Mouse (Mus musculus): Measurements from ENCODE around the gene Ceacam16. TPM values are rescaled to one million over a fixed set of nuclear protein-coding genes. Genes with fewer than 3 reads are reported as not detected.
A peak's percentile ranks its signal among the peaks of the same experiment; 100 is the strongest.

The Ceacam16 gene
- polyA plus RNA-seq, 1 experiment from 2014 or later = not detected

DNA sequence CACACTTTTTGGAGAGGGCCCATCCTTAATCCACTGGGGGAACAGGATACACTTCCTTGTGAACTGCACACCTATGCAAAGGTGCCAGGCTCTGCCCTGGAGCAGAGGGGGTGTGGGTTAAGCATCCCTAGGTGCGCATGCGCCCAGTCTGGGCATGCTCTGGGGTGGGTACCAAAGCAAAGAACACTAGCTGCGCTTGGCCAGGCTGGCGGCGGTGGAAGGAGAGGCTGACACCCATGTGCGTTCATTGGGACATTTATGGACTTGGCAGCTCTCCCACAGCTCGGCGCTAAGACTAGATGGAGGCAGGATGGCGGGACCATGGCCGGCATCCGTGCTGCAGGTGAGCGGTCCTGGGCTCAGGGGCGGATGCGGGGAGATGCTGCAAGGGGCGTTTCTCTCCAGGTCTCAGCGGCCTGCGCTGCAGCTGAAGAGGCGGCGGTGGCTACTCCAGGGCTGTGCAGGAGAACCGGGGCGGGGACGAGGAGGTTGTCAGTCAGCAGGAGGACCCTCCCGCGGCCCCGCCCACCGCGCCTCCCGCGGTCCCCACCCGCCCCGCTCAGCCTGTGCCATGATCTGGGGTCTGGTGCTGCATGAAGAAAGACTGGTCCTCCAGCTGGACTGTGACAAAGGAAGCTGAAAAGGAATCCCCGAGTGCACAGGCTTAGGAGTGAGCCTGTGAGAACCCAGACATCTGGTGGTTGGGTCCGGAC is 9.1 kb downstream of the Ceacam16 start, which contains the start of gene Gm19345:
Gm19345 (plus strand) TSS at position 146 of the 713 bp plus-strand sequence.
- Histone ChIP-seq H3K4me3 (ENCODE audit: low read depth, low read length) (peak within 1 kb of the TSS; percentile 28), H3K27ac (replicated peaks; ENCODE audit: low read depth, low read length) (no peak within 1 kb of the TSS), H3K4me1 (ENCODE audit: control insufficient read depth, insufficient read depth, low read length) (no peaks in the 10 kb centered on the region), H3K9ac (ENCODE audit: low read depth, low read length) (peak within 1 kb of the TSS; percentile 25; the same call in 1 of the 2 replicates), H3K27me3 (replicated peaks; ENCODE audit: control insufficient read depth, insufficient read depth, low read length) (peaks cover 11% of the 10 kb centered on the region), H3K4me2 (ENCODE audit: low read depth, low read length) (peak within 1 kb of the TSS; percentile 55), H3K36me3 (ENCODE audit: control insufficient read depth, insufficient read depth, low read length) (no peaks in the 10 kb centered on the region), H3K9me3 (ENCODE audit: control insufficient read depth, low read length) (no peaks in the 10 kb centered on the region)
- WGBS = 6% methylated on average over 32 of the region's 33 CpGs
- DNase-seq (ENCODE audit: low spot score) (peak; percentile 53), ATAC-seq (ENCODE audit: low read depth) (peak; percentile 74)

DNA sequence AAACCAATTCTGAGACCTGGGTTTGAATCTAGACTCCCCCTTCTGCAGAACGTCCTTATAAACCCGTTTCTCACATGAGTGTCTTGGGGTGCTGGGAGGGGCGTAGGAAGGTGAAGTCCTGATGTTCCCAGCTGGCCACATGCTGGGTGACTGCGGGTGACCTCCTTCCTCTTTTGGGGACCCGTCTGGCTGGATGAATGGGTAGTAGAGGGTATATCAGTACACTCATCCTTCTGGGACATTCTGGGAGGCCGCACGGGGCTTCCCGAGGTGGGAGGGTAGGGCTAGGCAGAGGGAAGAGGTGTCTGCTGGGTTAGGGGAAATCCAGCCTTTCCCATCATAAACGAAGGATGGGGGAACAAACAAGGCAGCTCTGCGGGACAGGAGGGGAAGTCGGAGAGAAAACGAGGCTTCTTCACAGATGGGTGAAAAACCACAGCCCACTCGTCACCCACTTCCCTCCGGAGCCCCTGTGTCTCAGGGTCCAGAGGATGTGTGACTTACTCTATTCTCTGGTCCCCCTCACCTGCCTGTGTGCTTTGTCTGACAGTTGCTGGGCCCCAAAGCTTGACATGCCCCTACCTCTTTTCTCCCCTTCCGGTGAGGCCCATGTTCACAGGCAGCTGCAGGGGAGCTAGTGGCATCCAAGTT is 16.5 kb downstream of the Ceacam16 start:
- DNase-seq (ENCODE audit: low spot score) (no peak), ATAC-seq (ENCODE audit: low read depth) (no peak)
- Histone ChIP-seq H3K9me3 (ENCODE audit: control insufficient read depth, low read length) (no peaks in the 10 kb centered on the region), H3K9ac (ENCODE audit: low read depth, low read length) (no peak overlapping the region), H3K36me3 (ENCODE audit: control insufficient read depth, insufficient read depth, low read length) (no peaks in the 10 kb centered on the region), H3K4me1 (ENCODE audit: control insufficient read depth, insufficient read depth, low read length) (no peaks in the 10 kb centered on the region), H3K4me2 (ENCODE audit: low read depth, low read length) (no peak overlapping the region), H3K27ac (replicated peaks; ENCODE audit: low read depth, low read length) (no peak overlapping the region), H3K27me3 (replicated peaks; ENCODE audit: control insufficient read depth, insufficient read depth, low read length) (peaks cover 17% of the 10 kb centered on the region), H3K4me3 (ENCODE audit: low read depth, low read length) (no peak overlapping the region)
- WGBS = 67% methylated on average over 15 of the region's 15 CpGs

DNA sequence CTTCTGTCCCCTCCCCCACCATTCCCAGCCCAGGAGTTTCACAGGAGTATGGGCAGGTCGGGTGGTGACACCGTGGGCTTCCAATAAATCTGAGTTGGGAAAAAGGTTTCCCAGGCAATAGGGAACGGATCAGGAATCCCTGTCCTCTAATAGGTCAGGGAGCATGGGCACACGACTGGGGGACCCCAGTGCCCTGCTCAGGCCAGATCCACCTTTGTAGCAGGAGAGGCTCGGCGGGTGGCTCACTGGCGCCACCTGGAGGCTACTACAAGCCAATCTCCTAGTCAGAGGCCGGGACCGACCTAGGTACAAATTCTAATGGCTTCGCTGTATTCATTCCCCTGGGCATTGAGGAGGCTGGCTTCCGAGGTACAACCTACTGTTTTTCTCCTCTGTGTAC is 17.5 kb downstream of the Ceacam16 start:
- Histone ChIP-seq H3K9ac (ENCODE audit: low read depth, low read length) (no peak overlapping the region), H3K9me3 (ENCODE audit: control insufficient read depth, low read length) (no peaks in the 10 kb centered on the region), H3K36me3 (ENCODE audit: control insufficient read depth, insufficient read depth, low read length) (no peaks in the 10 kb centered on the region), H3K4me1 (ENCODE audit: control insufficient read depth, insufficient read depth, low read length) (no peaks in the 10 kb centered on the region), H3K27me3 (replicated peaks; ENCODE audit: control insufficient read depth, insufficient read depth, low read length) (peaks cover 17% of the 10 kb centered on the region), H3K4me3 (ENCODE audit: low read depth, low read length) (no peak overlapping the region), H3K4me2 (ENCODE audit: low read depth, low read length) (no peak overlapping the region), H3K27ac (replicated peaks; ENCODE audit: low read depth, low read length) (no peak overlapping the region)
- DNase-seq (ENCODE audit: low spot score) (peak; percentile 64), ATAC-seq (ENCODE audit: low read depth) (no peak)
- 2% methylated on average over 11 of the region's 11 CpGs for WGBS

DNA sequence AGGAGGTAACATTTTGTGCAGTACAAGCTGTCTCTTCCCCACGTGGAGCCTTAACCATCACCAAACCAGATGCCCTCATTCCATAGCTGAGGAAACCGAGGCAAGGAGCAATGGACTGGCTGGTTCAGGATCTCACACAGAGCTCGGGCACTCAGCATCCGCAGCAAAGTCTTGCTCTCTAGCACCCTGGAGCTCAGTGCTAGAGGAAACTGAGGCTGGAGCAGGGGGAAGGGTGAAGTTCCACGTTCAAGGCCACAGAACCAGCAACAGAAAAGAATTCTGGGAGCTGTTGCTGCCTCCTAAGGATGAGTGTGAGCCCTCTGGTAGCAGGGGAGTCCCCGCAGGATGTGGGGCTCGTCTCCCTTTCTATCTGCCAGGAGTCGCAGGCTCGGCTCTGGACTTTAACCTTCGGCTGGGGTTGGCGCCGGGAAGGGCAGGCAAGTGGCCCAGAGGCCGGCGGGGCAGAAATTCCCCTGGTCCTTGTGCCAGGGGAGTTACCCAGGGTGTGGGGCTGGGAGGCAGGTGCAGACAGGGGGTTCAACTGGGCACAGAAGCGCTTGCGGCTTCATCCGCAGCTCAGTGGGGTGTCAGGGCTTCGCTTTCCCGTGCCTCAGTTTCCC is 18.1 kb downstream of the Ceacam16 start:
- no peak overlapping the region for H3K4me2 ChIP-seq (ENCODE audit: low read depth, low read length)
- DNase-seq (ENCODE audit: low spot score) = no peak
- WGBS = 30% methylated on average over 19 of the region's 19 CpGs
- H3K4me1 ChIP-seq (ENCODE audit: control insufficient read depth, insufficient read depth, low read length) = no peaks in the 10 kb centered on the region
- no peak overlapping the region for H3K4me3 ChIP-seq (ENCODE audit: low read depth, low read length)
- no peaks in the 10 kb centered on the region for H3K9me3 ChIP-seq (ENCODE audit: control insufficient read depth, low read length)
- H3K36me3 ChIP-seq (ENCODE audit: control insufficient read depth, insufficient read depth, low read length) = no peaks in the 10 kb centered on the region
- peaks cover 13% of the 10 kb centered on the region for H3K27me3 ChIP-seq (replicated peaks; ENCODE audit: control insufficient read depth, insufficient read depth, low read length)
- no peak for ATAC-seq (ENCODE audit: low read depth)
- no peak overlapping the region for H3K9ac ChIP-seq (ENCODE audit: low read depth, low read length)
- H3K27ac ChIP-seq (replicated peaks; ENCODE audit: low read depth, low read length) = no peak overlapping the region

DNA sequence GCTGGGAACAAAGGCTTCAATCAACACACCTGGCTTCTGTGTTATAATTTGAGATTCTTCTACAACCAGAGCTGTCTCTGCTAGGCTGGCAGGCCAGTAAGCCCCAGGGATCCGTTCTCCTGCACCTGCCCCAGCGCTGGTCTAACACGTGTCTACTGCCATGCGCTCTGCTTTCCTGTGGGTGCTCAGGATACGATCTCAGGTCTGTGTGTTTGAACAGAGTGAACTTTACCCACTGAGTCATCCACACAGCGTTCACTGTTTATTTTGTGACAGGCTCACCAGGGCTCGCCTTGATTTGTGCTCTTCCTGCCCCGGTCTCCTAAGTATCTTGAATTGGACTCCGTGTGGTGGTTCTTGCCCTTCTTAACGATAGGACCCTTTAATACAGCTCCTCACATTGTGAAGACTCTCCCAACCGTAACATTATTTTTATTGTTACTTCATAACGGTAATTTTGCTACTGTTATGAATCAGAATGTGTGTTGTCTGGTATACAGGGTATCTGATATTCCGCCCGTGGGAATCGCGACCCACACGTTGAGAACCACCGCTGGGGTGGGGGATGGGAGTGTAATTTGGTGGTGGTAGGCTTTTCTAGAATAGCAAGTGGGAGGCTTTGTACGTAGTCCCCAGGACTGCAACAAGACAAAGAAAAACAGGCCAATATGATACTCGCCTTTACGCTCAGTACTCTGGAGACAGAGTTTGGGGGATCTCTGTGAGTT is 19.2 kb downstream of the Ceacam16 start:
- ATAC-seq (ENCODE audit: low read depth) (no peak), DNase-seq (ENCODE audit: low spot score) (no peak)
- no peaks in the 10 kb centered on the region for H3K9me3 ChIP-seq (ENCODE audit: control insufficient read depth, low read length)
- no peaks in the 10 kb centered on the region for H3K4me1 ChIP-seq (ENCODE audit: control insufficient read depth, insufficient read depth, low read length)
- H3K4me3 ChIP-seq (ENCODE audit: low read depth, low read length) = no peak overlapping the region
- 83% methylated on average over 21 of the region's 21 CpGs for WGBS
- H3K27ac ChIP-seq (replicated peaks; ENCODE audit: low read depth, low read length) = no peak overlapping the region
- no peak overlapping the region for H3K9ac ChIP-seq (ENCODE audit: low read depth, low read length)
- H3K36me3 ChIP-seq (ENCODE audit: control insufficient read depth, insufficient read depth, low read length) = no peaks in the 10 kb centered on the region
- peaks cover 12% of the 10 kb centered on the region for H3K27me3 ChIP-seq (replicated peaks; ENCODE audit: control insufficient read depth, insufficient read depth, low read length)
- no peak overlapping the region for H3K4me2 ChIP-seq (ENCODE audit: low read depth, low read length)

DNA sequence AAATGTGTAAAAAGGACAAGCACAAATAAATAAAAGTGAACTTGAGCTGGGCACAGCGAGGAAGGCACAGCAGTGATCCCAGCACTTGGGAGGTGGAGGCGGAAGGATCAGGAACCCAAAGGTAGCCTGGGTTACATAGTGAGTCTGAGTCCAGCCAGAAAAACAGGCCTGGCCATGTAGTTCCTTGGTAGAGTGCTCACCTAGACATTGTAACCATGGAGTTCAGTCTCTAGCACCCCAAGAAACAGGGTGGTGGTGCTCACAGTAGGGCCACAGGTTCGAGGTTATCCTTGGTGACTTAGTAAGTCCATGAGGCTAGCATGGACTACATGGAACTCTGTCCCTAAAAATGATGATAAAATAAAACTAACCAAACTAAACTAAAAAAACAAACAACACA is 20.2 kb downstream of the Ceacam16 start:
- Histone ChIP-seq H3K4me1 (ENCODE audit: control insufficient read depth, insufficient read depth, low read length) (no peaks in the 10 kb centered on the region), H3K27me3 (replicated peaks; ENCODE audit: control insufficient read depth, insufficient read depth, low read length) (peaks cover 12% of the 10 kb centered on the region), H3K9ac (ENCODE audit: low read depth, low read length) (no peak overlapping the region), H3K9me3 (ENCODE audit: control insufficient read depth, low read length) (no peaks in the 10 kb centered on the region), H3K4me3 (ENCODE audit: low read depth, low read length) (no peak overlapping the region), H3K4me2 (ENCODE audit: low read depth, low read length) (no peak overlapping the region), H3K36me3 (ENCODE audit: control insufficient read depth, insufficient read depth, low read length) (no peaks in the 10 kb centered on the region), H3K27ac (replicated peaks; ENCODE audit: low read depth, low read length) (no peak overlapping the region)
- DNase-seq (ENCODE audit: low spot score) (no peak), ATAC-seq (ENCODE audit: low read depth) (no peak)
- 80% methylated on average over 3 of the region's 3 CpGs for WGBS

DNA sequence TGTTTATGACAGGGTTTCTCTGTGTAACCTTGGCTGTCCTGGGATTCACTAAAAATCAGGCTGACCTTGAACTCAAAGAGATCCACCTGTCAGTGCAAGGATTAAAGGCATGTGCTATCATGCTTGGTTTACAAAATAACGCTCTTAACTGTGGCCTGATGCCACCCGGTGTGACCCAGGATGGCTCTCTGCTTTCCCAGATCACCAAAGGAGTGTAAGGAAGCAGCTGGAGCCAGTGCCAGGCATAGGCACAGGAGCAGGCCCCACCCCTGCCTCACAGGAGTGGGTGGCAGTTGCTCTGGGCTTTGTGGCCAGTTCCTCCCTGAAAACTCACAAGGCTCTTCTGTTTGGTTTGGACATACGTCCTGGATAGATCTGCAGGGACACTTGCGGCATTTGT is 20.7 kb downstream of the Ceacam16 start:
- H3K36me3 ChIP-seq (ENCODE audit: control insufficient read depth, insufficient read depth, low read length) = no peaks in the 10 kb centered on the region
- H3K9me3 ChIP-seq (ENCODE audit: control insufficient read depth, low read length) = no peaks in the 10 kb centered on the region
- H3K27ac ChIP-seq (replicated peaks; ENCODE audit: low read depth, low read length) = no peak overlapping the region
- no peaks in the 10 kb centered on the region for H3K4me1 ChIP-seq (ENCODE audit: control insufficient read depth, insufficient read depth, low read length)
- H3K4me2 ChIP-seq (ENCODE audit: low read depth, low read length) = no peak overlapping the region
- H3K27me3 ChIP-seq (replicated peaks; ENCODE audit: control insufficient read depth, insufficient read depth, low read length) = peaks cover 12% of the 10 kb centered on the region
- 72% methylated on average over 4 of the region's 4 CpGs for WGBS
- no peak overlapping the region for H3K9ac ChIP-seq (ENCODE audit: low read depth, low read length)
- H3K4me3 ChIP-seq (ENCODE audit: low read depth, low read length) = no peak overlapping the region
- ATAC-seq (ENCODE audit: low read depth) (no peak), DNase-seq (ENCODE audit: low spot score) (no peak)

DNA sequence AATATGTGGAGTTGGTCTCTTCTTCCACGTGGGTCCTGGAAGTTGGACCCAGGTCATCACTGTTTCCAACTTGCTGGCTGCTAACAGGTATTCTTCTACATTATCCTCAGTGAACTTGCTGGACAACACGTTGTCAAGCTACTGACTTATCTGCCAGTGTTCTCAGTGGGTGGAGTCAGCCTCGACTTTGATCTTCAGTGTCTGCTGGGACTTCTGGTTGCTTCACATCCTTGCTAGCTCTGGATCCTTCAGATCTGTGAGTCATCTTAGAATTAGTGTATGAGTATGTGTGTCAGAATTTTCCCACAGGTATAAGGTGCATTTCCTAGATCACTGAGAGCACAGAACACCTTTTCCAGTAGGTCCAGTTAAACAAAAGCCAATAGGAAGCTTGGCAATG is 24.3 kb downstream of the Ceacam16 start:
- Histone ChIP-seq H3K27me3 (replicated peaks; ENCODE audit: control insufficient read depth, insufficient read depth, low read length) (no peaks in the 10 kb centered on the region), H3K4me2 (ENCODE audit: low read depth, low read length) (no peak overlapping the region), H3K9ac (ENCODE audit: low read depth, low read length) (no peak overlapping the region), H3K4me3 (ENCODE audit: low read depth, low read length) (no peak overlapping the region), H3K4me1 (ENCODE audit: control insufficient read depth, insufficient read depth, low read length) (no peaks in the 10 kb centered on the region), H3K36me3 (ENCODE audit: control insufficient read depth, insufficient read depth, low read length) (no peaks in the 10 kb centered on the region), H3K27ac (replicated peaks; ENCODE audit: low read depth, low read length) (no peak overlapping the region), H3K9me3 (ENCODE audit: control insufficient read depth, low read length) (no peaks in the 10 kb centered on the region)
- WGBS = 60% methylated on average over 3 of the region's 3 CpGs
- DNase-seq (ENCODE audit: low spot score) = no peak
- no peak for ATAC-seq (ENCODE audit: low read depth)

Data from embryonic facial prominence, embryonic 14.5 days (tissue).